Mouse (Mus musculus) thymus, postnatal 36 days (tissue): ENCODE data around the gene Yju2.

Source experiments
- DNase-seq, 2 experiments: peaks; one replicate each; pipeline ENCODE4 v3.0.0; 2022; ENCODE audit warnings: mixed read lengths in 2 of 2

Gene Yju2

DNA sequence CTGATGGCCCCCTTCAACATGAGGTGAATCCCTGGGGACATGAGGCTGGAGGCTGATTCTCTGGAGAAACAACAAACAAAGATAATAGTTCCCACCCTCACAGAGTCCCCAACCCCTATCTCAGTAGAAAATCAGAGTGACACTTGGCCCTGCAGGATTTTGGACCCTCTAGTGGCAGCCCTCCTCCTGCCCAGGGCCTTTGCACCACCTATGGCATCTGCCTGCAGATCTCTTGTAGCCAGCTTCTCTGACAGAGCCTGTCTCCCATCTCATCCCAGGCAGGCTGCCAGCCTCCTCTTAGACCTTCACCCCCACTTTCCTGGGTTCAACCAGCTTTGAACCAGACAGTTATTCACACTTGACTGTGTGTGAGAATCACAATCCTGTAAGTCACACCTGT, 1.9 kb downstream of the Yju2 start:
- no peak for DNase-seq

DNA sequence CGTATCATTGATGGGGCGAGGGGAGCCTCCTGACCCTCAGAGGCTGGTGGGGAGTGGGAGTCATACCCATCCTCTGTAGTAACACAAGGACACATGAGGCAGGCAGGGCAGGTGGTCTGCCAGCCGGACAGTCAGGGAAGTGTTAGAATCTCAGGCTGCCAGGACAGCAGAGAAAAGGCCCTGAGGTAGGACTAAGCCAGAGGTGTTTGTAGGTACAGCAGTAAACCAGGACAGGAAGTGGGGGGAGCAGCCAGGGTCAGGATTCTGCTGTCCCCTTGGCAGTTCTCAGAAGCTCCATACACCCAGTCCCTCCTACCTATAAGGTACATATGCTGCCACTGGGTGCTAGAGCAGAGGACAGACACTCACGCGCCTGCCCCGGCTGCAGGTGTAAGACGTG, 2.7 kb downstream of the Yju2 start:
- DNase-seq: no peak

GRCm38 (mm10) chr17:55963171-55963570, 4.3 kb downstream of the Yju2 start:
- no peak for DNase-seq

DNA sequence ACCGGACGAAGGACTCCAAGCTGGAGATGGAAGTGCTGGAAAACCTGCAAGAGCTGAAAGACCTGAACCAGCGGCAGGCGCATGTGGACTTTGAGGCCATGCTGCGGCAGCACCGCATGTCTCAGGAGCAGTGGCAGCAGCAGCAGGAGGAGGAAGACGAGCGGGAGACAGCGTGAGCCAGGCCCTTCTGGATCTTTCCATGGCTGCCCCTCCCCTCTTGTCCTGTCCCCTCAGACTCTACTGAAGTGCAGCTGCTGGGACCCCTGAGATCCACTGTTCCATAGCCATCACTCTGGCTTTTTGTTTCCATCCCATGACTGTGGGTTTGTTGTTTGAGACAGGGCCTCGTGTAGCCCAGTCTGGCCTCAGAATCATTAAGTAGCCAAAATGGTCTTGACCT, 5.6 kb downstream of the Yju2 start:
- no peak for DNase-seq

DNA sequence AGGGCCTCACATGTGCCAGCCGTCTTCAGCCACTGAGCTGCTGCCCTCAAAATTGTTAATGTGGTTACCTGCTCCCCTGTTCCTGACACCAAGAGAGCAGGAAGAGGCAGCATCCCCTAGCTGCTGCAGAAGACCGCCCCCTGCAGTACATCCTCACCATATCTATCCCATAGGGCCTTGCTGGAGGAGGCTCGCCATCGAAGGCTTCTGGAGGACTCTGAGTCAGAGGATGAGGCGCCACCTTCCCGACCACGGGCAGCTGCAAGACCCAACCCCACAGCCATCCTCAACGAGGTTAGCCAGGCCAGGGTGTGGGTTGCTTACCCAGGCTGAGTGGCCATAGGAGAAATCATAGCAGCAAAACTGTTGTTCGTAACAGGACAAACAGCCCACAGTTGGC, 6.1 kb downstream of the Yju2 start:
- DNase-seq: no peak

- DNase-seq: no peak
These were observed 8.3 kb downstream of the Yju2 start for GRCm38 (mm10) chr17:55967186-55967585.

GRCm38 (mm10) chr17:55968210-55968609, 9.3 kb downstream of the Yju2 start:
- no peak for DNase-seq

DNA sequence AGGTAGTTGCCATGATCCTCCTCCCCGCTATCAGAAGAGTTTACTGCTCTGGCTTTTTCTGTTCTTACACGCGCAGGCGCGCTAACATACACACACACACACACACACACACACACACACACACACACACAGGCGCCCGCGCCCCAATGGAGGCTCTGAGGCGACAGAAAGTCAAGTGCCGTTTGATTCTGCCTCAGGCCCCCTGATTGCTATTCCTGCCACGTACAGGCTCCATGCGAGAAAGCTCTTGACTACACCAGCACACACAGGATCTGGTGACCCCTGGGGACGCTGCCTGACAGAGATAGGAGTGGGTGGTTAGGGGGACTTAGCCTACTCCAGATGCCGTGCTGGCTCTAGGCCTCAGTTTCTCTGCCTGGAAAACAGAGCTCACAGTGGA, 10.7 kb downstream of the Yju2 start:
- no peak for DNase-seq

DNA sequence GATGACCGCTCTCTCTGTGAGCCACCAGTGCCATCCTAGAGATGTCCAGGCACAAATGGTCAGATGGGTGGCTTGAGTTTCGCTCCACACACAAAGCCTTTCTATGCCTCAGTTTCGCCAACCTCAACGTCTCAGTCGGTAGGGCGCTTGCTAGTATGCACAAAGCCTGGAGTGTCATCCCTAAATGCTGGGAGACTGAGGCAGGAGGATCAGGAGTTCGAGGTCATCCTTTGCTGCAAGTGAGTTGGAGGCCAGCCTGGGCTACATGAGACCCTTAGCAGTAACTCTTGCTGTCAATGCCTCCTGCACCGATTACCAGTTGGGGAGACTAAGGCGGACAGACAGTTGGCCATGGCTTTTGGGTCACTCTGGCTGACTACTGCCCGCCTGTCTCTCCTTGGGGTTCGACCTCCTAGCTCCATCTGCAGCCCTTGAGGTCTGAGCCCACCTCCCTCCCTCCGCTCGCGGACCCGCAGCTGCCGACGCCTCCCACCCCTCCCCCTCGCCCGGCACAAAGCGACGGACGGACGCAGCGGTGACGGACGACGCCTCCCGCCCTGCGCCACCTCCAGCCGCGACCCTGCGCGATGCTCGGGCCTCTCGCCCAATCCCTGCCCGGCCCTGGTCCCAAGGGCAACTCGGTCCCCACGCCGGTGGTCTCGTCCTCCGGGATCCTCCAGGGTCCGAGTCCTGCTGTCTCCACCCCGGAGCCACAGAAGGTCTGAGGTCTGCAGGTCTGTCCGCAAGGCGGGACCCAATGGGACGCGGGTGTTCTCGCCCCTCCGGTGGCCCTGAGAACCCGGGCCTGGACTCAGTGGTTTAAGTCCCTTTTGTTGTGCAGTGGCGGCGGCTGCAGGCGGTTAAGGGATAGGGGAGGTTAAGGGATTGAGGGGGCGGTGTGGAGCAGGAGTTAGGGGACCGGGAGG, 11.3 kb downstream of the Yju2 start, which contains the start of gene Shd:
Shd (plus strand) TSS at position 502 of the 926 bp plus-strand sequence.
- no peak for DNase-seq

GRCm38 (mm10) chr17:55971453-55971852, 12.6 kb downstream of the Yju2 start:
- DNase-seq: no peak

- DNase-seq: peak; percentile 74
These were observed 17.5 kb downstream of the Yju2 start for GRCm38 (mm10) chr17:55976255-55976862.

- no peak for DNase-seq
These were observed 18.4 kb downstream of the Yju2 start for GRCm38 (mm10) chr17:55977301-55977700.

DNA sequence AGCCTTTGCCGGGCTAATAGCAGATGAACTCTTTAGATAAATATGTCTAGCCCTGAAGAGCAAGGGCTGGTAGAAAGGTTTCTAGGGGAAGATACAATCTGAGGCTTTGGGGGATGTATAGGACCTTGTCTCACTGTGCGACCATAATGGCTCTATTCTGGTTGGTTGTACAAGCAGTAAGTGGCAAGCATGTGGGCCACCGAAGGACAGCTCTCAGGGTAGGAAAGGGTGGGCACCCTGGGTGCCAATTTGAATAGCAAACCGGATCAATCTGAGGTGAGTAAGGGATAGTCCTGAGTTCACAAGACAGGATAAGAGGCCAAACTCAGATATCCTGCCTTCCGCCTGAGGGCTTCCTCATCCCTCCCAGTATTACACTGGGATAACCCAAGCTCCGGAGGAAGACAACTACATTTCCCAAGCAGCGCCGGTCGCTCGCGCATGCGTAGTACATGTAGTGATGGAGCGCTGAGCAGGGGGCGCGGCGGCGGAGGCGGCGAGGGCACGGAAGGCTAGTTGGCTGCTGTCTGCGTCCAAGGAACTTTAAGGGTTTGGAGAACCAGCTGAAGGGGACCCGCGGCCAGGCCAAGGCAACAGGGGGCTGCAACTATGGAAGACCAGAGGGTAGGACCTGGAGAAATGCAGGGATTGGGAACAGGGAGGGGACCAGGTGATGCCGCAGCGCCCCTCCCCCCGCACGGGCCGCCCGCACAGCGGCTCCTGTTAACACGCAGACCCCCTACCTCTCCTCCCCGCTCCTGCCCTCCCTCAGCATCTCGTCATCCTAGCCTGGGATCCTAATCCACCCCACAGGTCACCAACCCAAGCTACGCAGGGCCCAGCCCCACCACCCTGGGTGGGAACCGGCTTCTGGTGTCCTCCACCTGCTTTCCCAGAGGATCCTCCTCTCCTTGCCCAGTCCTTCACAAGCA, 27.4 kb downstream of the Yju2 start, which contains the start of gene Fsd1:
Fsd1 (plus strand) TSS at position 480 of the 932 bp plus-strand sequence.
- DNase-seq: peak in 1 of 2 experiments; percentile 29

- no peak for DNase-seq
These were observed 31.5 kb downstream of the Yju2 start for GRCm38 (mm10) chr17:55990278-55990898.

- no peak for DNase-seq
These were observed 37.1 kb downstream of the Yju2 start for GRCm38 (mm10) chr17:55996007-55996406.

DNA sequence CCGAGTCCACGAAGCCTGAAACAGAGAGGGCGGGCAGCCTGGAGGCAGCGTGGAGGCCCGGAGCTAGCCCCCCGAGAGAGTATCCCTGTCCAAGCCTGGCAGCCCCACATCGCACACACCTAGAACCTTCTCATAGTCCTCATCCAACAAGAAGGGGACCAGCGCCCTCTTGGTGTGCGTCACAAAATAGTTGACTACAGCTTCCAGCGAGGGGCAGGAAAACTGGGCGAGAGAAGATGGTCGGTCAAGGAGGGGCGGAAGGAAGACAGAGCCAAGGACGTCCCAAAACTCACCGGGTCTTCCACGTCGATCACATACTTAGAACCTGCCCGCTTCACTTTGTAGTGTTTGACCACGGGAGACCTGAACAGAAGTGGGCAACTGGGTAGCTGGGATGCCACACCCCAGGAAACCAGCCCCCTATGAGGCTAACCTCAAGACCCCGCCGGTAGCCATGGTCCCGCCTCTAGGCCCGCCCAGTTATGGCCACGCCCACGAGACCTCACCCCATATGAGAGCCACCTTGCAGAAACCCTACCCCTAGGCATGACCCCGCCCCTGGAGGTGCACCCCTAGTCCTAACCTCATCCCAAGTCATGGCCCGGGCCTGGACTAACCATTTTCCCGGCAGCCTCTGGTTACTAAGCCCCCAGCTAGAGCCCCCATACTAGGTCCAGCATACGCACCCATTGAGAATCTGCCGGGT, 41.0 kb downstream of the Yju2 start:
- no peak for DNase-seq

- no peak for DNase-seq
These were observed 44.1 kb downstream of the Yju2 start for GRCm38 (mm10) chr17:56003000-56003399.

DNA sequence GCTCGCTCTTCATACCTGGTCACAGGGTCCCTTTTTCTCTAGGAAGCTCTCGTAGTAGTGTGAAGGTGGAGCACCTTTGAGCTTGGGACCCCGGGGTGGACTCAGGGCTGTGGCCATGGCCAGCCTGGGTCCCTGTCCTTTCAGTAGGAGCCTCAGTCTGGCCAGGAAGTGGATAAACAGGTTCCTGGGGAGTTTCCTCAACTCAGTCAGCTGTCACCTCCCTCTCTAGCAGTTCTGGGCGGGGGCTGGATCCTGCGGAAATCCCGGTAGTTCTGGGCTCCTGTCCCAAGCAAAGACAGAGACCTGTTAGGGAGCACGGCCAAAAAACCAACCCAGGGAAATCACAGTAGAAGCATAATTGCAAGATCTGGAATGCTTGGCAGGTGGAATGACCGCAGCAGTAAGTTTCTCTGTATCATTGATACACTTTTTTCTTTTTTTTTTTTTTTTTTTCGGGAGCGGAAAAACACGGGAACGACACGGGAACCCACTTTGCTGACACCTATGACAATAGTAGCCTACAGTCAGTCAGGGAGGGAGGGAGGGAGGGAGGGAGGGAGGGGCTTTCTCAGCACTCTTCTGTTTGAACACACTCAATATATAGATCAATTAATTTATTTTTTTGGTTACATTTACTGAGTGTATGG, 46.6 kb downstream of the Yju2 start, which contains the start of the genes Stap2 and Mpnd:
Stap2 (minus strand) TSS at position 170 of the 647 bp plus-strand sequence.
Mpnd (plus strand) TSS at position 297 of the 647 bp plus-strand sequence.
- DNase-seq: no peak

GRCm38 (mm10) chr17:56006956-56007355, 48.1 kb downstream of the Yju2 start:
- DNase-seq: no peak

DNA sequence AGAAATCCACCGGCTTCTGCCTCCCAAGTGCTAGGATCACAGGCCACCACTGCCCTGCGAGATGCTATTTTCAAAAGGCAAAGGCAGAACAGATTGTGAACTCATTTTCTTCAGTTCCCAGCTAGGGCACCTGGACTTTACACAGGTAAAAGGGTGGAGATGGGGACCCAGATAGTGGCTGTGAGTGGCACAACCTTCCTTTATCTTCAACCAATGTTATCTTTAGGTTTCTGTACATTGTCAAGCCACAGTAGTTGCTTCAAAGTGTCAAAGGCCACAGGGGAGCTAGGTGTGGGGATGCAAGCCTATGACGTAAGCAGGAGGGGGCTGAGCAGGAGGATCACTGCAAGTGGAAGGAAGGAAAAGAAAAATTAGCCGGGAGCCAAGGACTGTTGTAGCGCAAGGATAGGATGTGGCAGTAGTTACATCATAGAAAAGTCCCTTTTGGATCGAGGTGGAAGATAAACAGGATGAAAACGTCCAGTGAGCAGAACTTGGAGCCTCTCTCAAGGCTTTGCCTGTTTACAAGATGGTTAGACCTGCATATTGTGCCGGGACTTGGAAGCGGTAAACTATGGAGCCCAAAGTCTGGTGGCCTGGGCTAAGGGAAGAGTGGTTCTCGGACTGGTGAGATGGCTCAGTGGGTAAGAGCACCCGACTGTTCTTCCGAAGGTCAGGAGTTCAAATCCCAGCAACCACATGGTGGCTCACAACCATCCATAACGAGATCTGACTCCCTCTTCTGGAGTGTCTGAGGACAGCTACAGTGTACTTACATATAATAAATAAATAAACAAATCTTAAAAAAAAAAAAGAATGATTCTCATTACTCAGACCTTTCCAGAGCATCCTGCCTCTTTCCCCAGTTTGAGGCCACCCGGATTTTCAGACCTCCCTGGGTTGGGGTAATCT, 48.8 kb downstream of the Yju2 start:
- no peak for DNase-seq
